Mouse (Mus musculus) liver, embryonic 11.5 days (tissue): Measurements from ENCODE around the gene Usp21. TPM values are rescaled to one million over a fixed set of nuclear protein-coding genes. Genes with fewer than 3 reads are reported as not detected.

ENCODE experiments used
- ATAC-seq: fragments of 200-750 bp; cut with Nextera tagmentation; replicated peaks from 2 replicates; pipeline ENCODE4 v1.8.0; 2017; ENCODE audit warnings: moderate number of reproducible peaks, mild to moderate bottlenecking, moderate TSS enrichment, moderate library complexity; ENCODE audit not compliant: low FRiP score
- DNase-seq: peaks from one replicate; pipeline ENCODE4 v3.0.0-alpha.2; 2017; ENCODE audit warnings: low spot score
- H3K27ac ChIP-seq: fragments of 300-500 bp; sonication (generic); 2 replicates; pipeline ENCODE4 v1.5.1; 2014; ENCODE audit warnings: mild to moderate bottlenecking, low read depth, low read length, control low read depth
- H3K27me3 ChIP-seq: fragments of 300-500 bp; sonication (generic); replicated peaks from 2 replicates; pipeline ENCODE4 v1.6.1; 2014; ENCODE audit warnings: low read length, mixed read lengths; ENCODE audit not compliant: control insufficient read depth, insufficient read depth
- H3K36me3 ChIP-seq: fragments of 300-500 bp; sonication (generic); 2 replicates; pipeline ENCODE4 v1.6.1; 2014; ENCODE audit warnings: mild to moderate bottlenecking, low read length, moderate library complexity, mixed read lengths; ENCODE audit not compliant: control insufficient read depth, insufficient read depth
- H3K4me1 ChIP-seq: fragments of 300-500 bp; sonication (generic); replicated peaks from 2 replicates; pipeline ENCODE4 v1.6.1; 2014; ENCODE audit warnings: low read length, mixed read lengths; ENCODE audit not compliant: control insufficient read depth, insufficient read depth
- H3K4me2 ChIP-seq: fragments of 300-500 bp; sonication (generic); 2 replicates; pipeline ENCODE4 v1.6.1; 2014; ENCODE audit warnings: mild to moderate bottlenecking, control low read depth, moderate library complexity
- H3K4me3 ChIP-seq: fragments of 300-500 bp; sonication (generic); 2 replicates; pipeline ENCODE4 v1.5.1; 2014; ENCODE audit warnings: low read depth, low read length, control low read depth
- H3K9ac ChIP-seq: fragments of 300-500 bp; sonication (generic); 2 replicates; pipeline ENCODE4 v1.6.1; 2014; ENCODE audit warnings: low read depth, low read length, control low read depth
- H3K9me3 ChIP-seq: fragments of 300-500 bp; sonication (generic); 2 replicates; pipeline ENCODE4 v1.6.1; 2016; ENCODE audit warnings: low read length, inconsistent platforms, mixed read lengths; ENCODE audit not compliant: control insufficient read depth
- WGBS: fragments of 180-500 bp; shearing (Covaris S2); extraction: QIAGEN DNeasy Blood & Tissue Kit; methylation state at CpG from one replicate; pipeline ENCODE4 v1.1.7; 2014; 5-methylcytosine and 5-hydroxymethylcytosine counted together
- polyA plus RNA-seq: library from polyadenylated mRNA; unstranded; fragments of >200 nt; fragmentation: Nextera tagmentation; extraction: Ambion mirVana; gene quantifications from 2 replicates; pipeline ENCODE4 v1.2.1, GENCODE M21; 2014

Gene Usp21
- polyA plus RNA-seq, 1 experiment from 2014 or later = 53.1 TPM

GRCm38 (mm10) chr1:171275144-171275734, 12.6 kb downstream of the Usp21 start:
- Histone ChIP-seq H3K4me3 (no peak overlapping the region; the same call in 1 of the 2 replicates), H3K36me3 (peaks cover 45% of the 10 kb centered on the region), H3K9ac (no peak overlapping the region), H3K9me3 (no peaks in the 10 kb centered on the region), H3K27ac (no peak overlapping the region), H3K4me1 (peaks cover 12% of the 10 kb centered on the region), H3K4me2 (no peak overlapping the region), H3K27me3 (no peaks in the 10 kb centered on the region)
- WGBS = 91% methylated on average over 11 of the region's 11 CpGs
- no peak for ATAC-seq
- no peak for DNase-seq

- Histone ChIP-seq H3K9ac (no peak overlapping the region), H3K27ac (no peak overlapping the region), H3K4me2 (no peak overlapping the region), H3K4me1 (peaks cover 15% of the 10 kb centered on the region), H3K9me3 (no peaks in the 10 kb centered on the region), H3K36me3 (peaks cover 45% of the 10 kb centered on the region), H3K4me3 (no peak overlapping the region), H3K27me3 (no peaks in the 10 kb centered on the region)
- ATAC-seq (no peak), DNase-seq (no peak)
- 92% methylated on average over 12 of the region's 12 CpGs for WGBS
These were observed 13.6 kb downstream of the Usp21 start for GRCm38 (mm10) chr1:171274171-171274570.

- ATAC-seq = no peak
These were observed 15.7 kb downstream of the Usp21 start for GRCm38 (mm10) chr1:171272086-171272485.

GRCm38 (mm10) chr1:171271622-171272021, 16.2 kb downstream of the Usp21 start:
- peaks cover 24% of the 10 kb centered on the region for H3K36me3 ChIP-seq
- peak overlapping the region; percentile 70; the same call in 1 of the 2 replicates for H3K27ac ChIP-seq
- H3K4me3 ChIP-seq = peak overlapping the region; percentile 90
- DNase-seq = no peak
- WGBS = 55% methylated on average over 10 of the region's 10 CpGs
- peaks cover 15% of the 10 kb centered on the region for H3K4me1 ChIP-seq
- ATAC-seq = no peak
- H3K9me3 ChIP-seq = no peaks in the 10 kb centered on the region
- peak overlapping the region; percentile 89; the same call in 1 of the 2 replicates for H3K9ac ChIP-seq
- H3K27me3 ChIP-seq = no peaks in the 10 kb centered on the region
- peak overlapping the region; percentile 96 for H3K4me2 ChIP-seq

More at GRCm38 (mm10) chr1:171272086-171272485, 15.7 kb downstream of the Usp21 start:
- peak overlapping the region; percentile 89 for H3K9ac ChIP-seq
- H3K4me2 ChIP-seq = peak overlapping the region; percentile 96
- H3K9me3 ChIP-seq = no peaks in the 10 kb centered on the region
- H3K27ac ChIP-seq = peak overlapping the region; percentile 70; the same call in 1 of the 2 replicates
- peak overlapping the region; percentile 90; the same call in 1 of the 2 replicates for H3K4me3 ChIP-seq
- DNase-seq = no peak
- H3K36me3 ChIP-seq = peaks cover 29% of the 10 kb centered on the region
- WGBS = 82% methylated on average over 3 of the region's 3 CpGs
- no peaks in the 10 kb centered on the region for H3K27me3 ChIP-seq
- H3K4me1 ChIP-seq = peaks cover 15% of the 10 kb centered on the region

GRCm38 (mm10) chr1:171271196-171271595, 16.6 kb downstream of the Usp21 start:
- H3K27ac ChIP-seq = peak overlapping the region; percentile 74; the same call in 1 of the 2 replicates
- H3K4me3 ChIP-seq = peak overlapping the region; percentile 90
- H3K9ac ChIP-seq = peak overlapping the region; percentile 89
- DNase-seq (no peak), ATAC-seq (no peak)
- H3K4me2 ChIP-seq = peak overlapping the region; percentile 96
- no peaks in the 10 kb centered on the region for H3K27me3 ChIP-seq
- WGBS = 31% methylated on average over 9 of the region's 9 CpGs
- peaks cover 15% of the 10 kb centered on the region for H3K4me1 ChIP-seq
- peaks cover 22% of the 10 kb centered on the region for H3K36me3 ChIP-seq
- no peaks in the 10 kb centered on the region for H3K9me3 ChIP-seq

- Histone ChIP-seq H3K9me3 (no peaks in the 10 kb centered on the region), H3K36me3 (peaks cover 17% of the 10 kb centered on the region), H3K4me3 (peak overlapping the region; percentile 90), H3K4me1 (peaks cover 15% of the 10 kb centered on the region), H3K4me2 (peak overlapping the region; percentile 96), H3K27me3 (no peaks in the 10 kb centered on the region), H3K27ac (peak overlapping the region; percentile 74), H3K9ac (peak overlapping the region; percentile 89)
- 1% methylated on average over 19 of the region's 19 CpGs for WGBS
- peak; percentile 55 for DNase-seq
- peak; percentile 61 for ATAC-seq
These were observed 17.3 kb downstream of the Usp21 start for GRCm38 (mm10) chr1:171270573-171270900.

- peak; percentile 93 for ATAC-seq
- DNase-seq = peak; percentile 96
- Histone ChIP-seq H3K4me2 (peak within 1 kb of the TSS; percentile 96), H3K9me3 (no peaks in the 10 kb centered on the region), H3K27me3 (no peaks in the 10 kb centered on the region), H3K4me3 (peak within 1 kb of the TSS; percentile 90), H3K36me3 (peaks cover 17% of the 10 kb centered on the region), H3K9ac (peak within 1 kb of the TSS; percentile 89), H3K4me1 (peaks cover 15% of the 10 kb centered on the region), H3K27ac (peak within 1 kb of the TSS; percentile 74)
- WGBS = 4% methylated on average over 36 of the region's 36 CpGs
These were observed 17.8 kb downstream of the Usp21 start, which contains the start of gene B4galt3 for GRCm38 (mm10) chr1:171269848-171270572. TSS of gene B4galt3 (plus strand) at chr1:171270328.

GRCm38 (mm10) chr1:171268341-171268740, 19.4 kb downstream of the Usp21 start:
- H3K4me3 ChIP-seq = no peak overlapping the region
- no peaks in the 10 kb centered on the region for H3K9me3 ChIP-seq
- no peak for DNase-seq
- H3K4me1 ChIP-seq = peaks cover 15% of the 10 kb centered on the region
- peaks cover 9% of the 10 kb centered on the region for H3K36me3 ChIP-seq
- no peaks in the 10 kb centered on the region for H3K27me3 ChIP-seq
- no peak for ATAC-seq
- 58% methylated on average over 1 of the region's 1 CpGs for WGBS
- no peak overlapping the region for H3K9ac ChIP-seq
- H3K27ac ChIP-seq = no peak overlapping the region
- no peak overlapping the region for H3K4me2 ChIP-seq
